Mouse (Mus musculus) intestine, embryonic 14.5 days (tissue): ENCODE data around the gene Amigo1. TPM values are rescaled to one million over a fixed set of nuclear protein-coding genes. Genes with fewer than 3 reads are reported as not detected.
A peak's percentile ranks its signal among the peaks of the same experiment; 100 is the strongest.

Source experiments
- ATAC-seq: fragments of 200-750 bp; cut with Nextera tagmentation; replicated peaks from 2 replicates; pipeline ENCODE4 v1.8.0; 2017; ENCODE audit warnings: low read depth, moderate number of reproducible peaks, moderate TSS enrichment, moderate library complexity; ENCODE audit not compliant: low FRiP score, low TSS enrichment
- DNase-seq: peaks from one replicate; pipeline ENCODE4 v3.0.0-alpha.2; 2018; ENCODE audit warnings: low spot score
- H3K27ac ChIP-seq: fragments of 300-500 bp; sonication (generic); 2 replicates; pipeline ENCODE4 v1.5.1; 2014; ENCODE audit warnings: low read depth, mild to moderate bottlenecking, control low read depth
- H3K27me3 ChIP-seq: fragments of 300-500 bp; sonication (generic); replicated peaks from 2 replicates; pipeline ENCODE4 v1.6.1; 2014; ENCODE audit warnings: low read length, control low read depth; ENCODE audit not compliant: control insufficient read depth, insufficient read depth
- H3K36me3 ChIP-seq: fragments of 300-500 bp; sonication (generic); 2 replicates; pipeline ENCODE4 v1.6.1; 2014; ENCODE audit warnings: low read length, control low read depth; ENCODE audit not compliant: control insufficient read depth, insufficient read depth
- H3K4me1 ChIP-seq: fragments of 300-500 bp; sonication (generic); replicated peaks from 2 replicates; pipeline ENCODE4 v1.6.1; 2014; ENCODE audit warnings: low read length, control low read depth, mixed read lengths; ENCODE audit not compliant: control insufficient read depth, insufficient read depth
- H3K4me2 ChIP-seq: fragments of 300-500 bp; sonication (generic); 2 replicates; pipeline ENCODE4 v1.6.1; 2014; ENCODE audit warnings: low read length
- H3K4me3 ChIP-seq: fragments of 300-500 bp; sonication (generic); 2 replicates; pipeline ENCODE4 v1.5.1; 2014; ENCODE audit warnings: low read depth, low read length, control low read depth, mixed read lengths
- H3K9ac ChIP-seq: fragments of 300-500 bp; sonication (generic); 2 replicates; pipeline ENCODE4 v1.6.1; 2014; ENCODE audit warnings: mild to moderate bottlenecking, low read length
- H3K9me3 ChIP-seq: fragments of 300-500 bp; sonication (generic); 2 replicates; pipeline ENCODE4 v1.6.1; 2016; ENCODE audit warnings: low read length, control low read depth; ENCODE audit not compliant: control insufficient read depth
- WGBS: fragments of 180-500 bp; shearing (Covaris S2); extraction: QIAGEN DNeasy Blood & Tissue Kit; methylation state at CpG from one replicate; pipeline ENCODE4 v1.1.7; 2014; 5-methylcytosine and 5-hydroxymethylcytosine counted together
- polyA plus RNA-seq: library from polyadenylated mRNA; unstranded; fragments of >200 nt; fragmentation: Nextera tagmentation; extraction: Ambion mirVana; gene quantifications from 2 replicates; pipeline ENCODE4 v1.2.1, GENCODE M21; 2014

Amigo1 gene
- polyA plus RNA-seq, 1 experiment from 2014 or later = 3.5 TPM

DNA sequence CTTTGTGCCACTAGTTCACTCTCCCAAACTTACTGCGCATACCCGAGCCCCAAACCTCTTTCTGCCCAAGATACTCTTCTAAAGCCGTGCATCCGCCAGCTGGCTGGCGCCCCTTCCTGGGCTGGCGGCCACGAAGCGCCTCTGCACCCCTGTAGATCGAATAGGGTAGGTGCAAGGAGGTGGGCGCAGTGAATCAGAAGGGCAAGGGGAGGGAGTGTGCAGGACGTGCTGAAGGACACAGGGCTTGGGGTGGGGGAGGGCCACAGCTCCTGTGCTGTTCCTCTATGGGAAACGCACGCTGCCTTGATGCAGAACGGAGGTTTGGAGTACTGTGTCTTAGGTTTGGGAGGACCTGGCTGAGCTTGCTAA lies 24.6 kb downstream of the Amigo1 start, which contains the start of gene Atxn7l2:
Gene Atxn7l2 (minus strand): TSS at position 164 of the 369 bp plus-strand sequence.
- WGBS = under 1% methylated on average over 14 of the region's 14 CpGs
- Histone ChIP-seq H3K27me3 (no peaks in the 10 kb centered on the region), H3K9me3 (no peaks in the 10 kb centered on the region), H3K4me1 (peaks cover 15% of the 10 kb centered on the region), H3K9ac (peak within 1 kb of the TSS; percentile 84), H3K4me3 (peak within 1 kb of the TSS; percentile 64), H3K27ac (peak within 1 kb of the TSS; percentile 87), H3K36me3 (peaks cover 19% of the 10 kb centered on the region), H3K4me2 (peak within 1 kb of the TSS; percentile 89)
- DNase-seq (no peak), ATAC-seq (peak; percentile 82)

DNA sequence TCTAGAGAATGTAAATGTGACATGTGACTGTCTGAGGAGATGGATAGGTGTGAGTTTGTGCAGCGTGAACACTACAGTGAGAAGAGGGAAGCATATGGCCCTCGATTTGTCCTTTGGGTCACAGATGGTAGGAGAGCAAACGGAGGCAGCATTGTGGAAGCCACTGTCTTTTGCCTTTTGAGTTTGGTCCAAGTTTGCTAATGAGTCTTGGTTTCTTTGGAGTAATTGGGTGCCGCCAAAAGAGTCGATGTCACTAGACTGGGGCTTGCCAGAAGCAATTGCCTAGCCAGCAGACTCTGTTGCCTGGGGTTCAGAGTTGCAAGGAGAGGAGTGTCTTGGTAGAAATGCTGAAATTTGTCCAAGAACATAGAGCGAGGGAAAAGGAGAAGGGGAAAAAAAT lies 25.7 kb downstream of the Amigo1 start:
- DNase-seq (no peak), ATAC-seq (no peak)
- WGBS = 88% methylated on average over 6 of the region's 6 CpGs
- no peak overlapping the region for H3K9ac ChIP-seq
- peaks cover 8% of the 10 kb centered on the region; the same call in 1 of the 2 replicates for H3K36me3 ChIP-seq
- H3K27me3 ChIP-seq = no peaks in the 10 kb centered on the region; the same call in 1 of the 2 replicates
- H3K27ac ChIP-seq = no peak overlapping the region
- H3K4me2 ChIP-seq = no peak overlapping the region
- H3K9me3 ChIP-seq = no peaks in the 10 kb centered on the region
- peaks cover 15% of the 10 kb centered on the region for H3K4me1 ChIP-seq
- no peak overlapping the region for H3K4me3 ChIP-seq

DNA sequence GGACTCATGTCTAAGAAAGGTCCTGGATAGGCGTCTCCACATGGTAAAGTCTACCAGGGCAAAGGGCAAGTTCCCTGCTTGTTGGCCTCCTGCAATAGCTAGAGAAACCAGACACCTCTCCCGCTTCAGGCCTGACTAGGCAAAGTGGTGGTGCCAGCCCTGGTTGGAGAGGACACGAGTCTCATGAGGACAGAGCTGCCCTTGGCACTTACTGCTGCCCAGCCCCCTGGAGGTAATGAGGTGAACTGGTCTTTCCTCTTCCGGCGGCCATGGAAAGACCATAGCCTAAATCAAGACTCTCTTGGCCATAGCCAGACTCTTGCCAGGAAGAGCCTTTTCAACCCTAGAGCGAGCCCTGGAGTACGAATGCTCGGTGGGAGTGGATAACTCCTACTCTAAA lies 26.3 kb downstream of the Amigo1 start:
- peaks cover 2% of the 10 kb centered on the region; the same call in 1 of the 2 replicates for H3K36me3 ChIP-seq
- H3K4me2 ChIP-seq = no peak overlapping the region
- 79% methylated on average over 8 of the region's 8 CpGs for WGBS
- peaks cover 15% of the 10 kb centered on the region for H3K4me1 ChIP-seq
- ATAC-seq = no peak
- no peak overlapping the region for H3K4me3 ChIP-seq
- H3K27ac ChIP-seq = no peak overlapping the region
- no peak overlapping the region for H3K9ac ChIP-seq
- DNase-seq = no peak
- no peaks in the 10 kb centered on the region; the same call in 1 of the 2 replicates for H3K27me3 ChIP-seq
- no peaks in the 10 kb centered on the region for H3K9me3 ChIP-seq

DNA sequence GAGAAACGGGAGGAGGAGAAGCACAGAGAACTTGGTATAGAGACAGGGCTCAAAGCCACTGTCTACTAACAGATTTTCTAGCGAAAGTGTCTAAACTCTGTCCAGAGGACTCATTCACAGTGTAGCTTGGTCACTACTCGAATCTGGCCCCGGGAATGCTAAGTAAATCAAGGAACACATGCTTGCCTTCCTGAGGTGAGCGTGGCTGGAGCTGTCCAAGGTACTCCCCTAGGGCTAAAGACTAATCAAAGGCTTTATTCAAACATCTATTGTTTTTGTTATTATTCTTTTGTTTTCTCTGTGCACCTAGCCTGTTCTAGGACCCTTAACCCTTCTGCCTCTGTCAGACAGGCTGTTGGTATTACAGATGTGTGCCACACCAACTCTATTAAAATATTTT lies 28.6 kb downstream of the Amigo1 start:
- no peaks in the 10 kb centered on the region; the same call in 1 of the 2 replicates for H3K27me3 ChIP-seq
- 11% methylated on average over 5 of the region's 5 CpGs for WGBS
- no peak overlapping the region for H3K4me2 ChIP-seq
- H3K4me1 ChIP-seq = no peaks in the 10 kb centered on the region
- no peak overlapping the region for H3K27ac ChIP-seq
- H3K9me3 ChIP-seq = no peaks in the 10 kb centered on the region
- H3K4me3 ChIP-seq = no peak overlapping the region
- ATAC-seq (no peak), DNase-seq (peak; percentile 74)
- no peak overlapping the region for H3K9ac ChIP-seq
- no peaks in the 10 kb centered on the region for H3K36me3 ChIP-seq

DNA sequence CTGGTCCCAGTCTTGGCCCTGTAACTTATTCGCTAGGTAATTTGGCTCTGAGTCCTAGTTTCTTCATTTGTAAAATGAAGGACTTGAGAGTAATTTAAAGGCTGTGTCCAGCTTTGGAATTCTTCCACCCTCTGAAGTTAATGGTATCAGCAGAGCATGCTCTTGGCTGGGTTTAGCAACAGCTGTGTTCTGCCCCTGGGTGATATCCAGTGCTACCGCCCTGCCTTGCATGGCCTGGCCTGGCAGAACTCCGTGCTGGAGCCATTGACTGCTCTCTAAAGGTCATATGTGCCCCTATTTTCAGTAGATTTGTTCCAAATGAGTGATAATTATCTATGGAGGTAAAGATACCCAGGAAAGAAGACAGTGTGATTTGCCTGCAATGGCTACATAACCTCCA lies 34.5 kb downstream of the Amigo1 start:
- H3K4me2 ChIP-seq = no peak overlapping the region
- no peaks in the 10 kb centered on the region for H3K9me3 ChIP-seq
- 79% methylated on average over 3 of the region's 3 CpGs for WGBS

DNA sequence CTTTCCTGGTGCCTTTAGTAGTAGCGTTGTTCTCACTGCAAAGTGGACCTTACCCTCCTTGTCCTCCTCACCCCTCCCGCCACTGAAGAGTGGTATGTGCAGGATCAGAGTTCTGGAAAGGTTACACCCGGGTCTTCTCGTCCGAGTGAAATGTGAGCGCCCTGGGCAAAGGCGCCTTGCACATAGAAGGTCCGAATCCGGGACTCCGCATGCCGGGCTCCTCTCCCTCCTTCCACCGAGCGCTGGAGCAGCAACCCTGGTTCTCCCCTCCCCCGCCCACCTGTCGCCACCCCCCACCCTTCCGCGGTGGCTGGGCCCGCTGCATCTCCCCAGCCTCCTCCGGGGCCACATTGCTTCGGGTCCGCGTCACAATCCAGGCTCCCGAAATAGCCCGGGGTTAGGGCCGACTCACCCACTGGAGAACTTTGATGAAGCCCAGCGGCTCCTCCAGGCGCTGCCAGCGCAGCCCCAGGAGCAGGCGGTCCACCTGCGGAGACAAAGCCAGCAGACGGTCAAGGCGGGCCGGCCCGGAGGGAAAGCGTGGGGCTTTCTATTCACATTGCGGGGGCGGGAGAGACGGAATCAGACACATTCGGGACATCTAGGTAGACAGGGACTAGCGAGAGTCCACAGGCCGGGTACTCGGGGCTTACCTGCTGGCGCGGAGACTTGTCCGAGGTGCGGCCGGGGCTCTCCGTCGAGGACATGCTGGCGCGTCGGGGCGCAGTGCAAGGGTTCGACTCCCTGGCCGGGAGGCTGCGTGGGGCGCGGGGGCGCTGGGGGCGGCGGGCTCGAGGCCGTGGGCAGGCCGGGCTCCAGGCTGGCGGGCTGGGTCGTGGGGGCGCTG lies 39.8 kb downstream of the Amigo1 start:
- H3K36me3 ChIP-seq = no peaks in the 10 kb centered on the region
- peaks cover 59% of the 10 kb centered on the region for H3K27me3 ChIP-seq
- H3K4me2 ChIP-seq = peak overlapping the region; percentile 71
- 2% methylated on average over 63 of the region's 67 CpGs for WGBS
- ATAC-seq (peak; percentile 47; the same call in 1 of the 2 replicates), DNase-seq (peak; percentile 74)
- 0 out of 2 replicates have a peak, but pooled peaks cover 4% of the 10 kb centered on the region for H3K4me1 ChIP-seq
- peak overlapping the region; percentile 37 for H3K9ac ChIP-seq
- peak overlapping the region; percentile 40 for H3K4me3 ChIP-seq
- no peak overlapping the region for H3K27ac ChIP-seq
- H3K9me3 ChIP-seq = no peaks in the 10 kb centered on the region

More for the DNA sequence above, 34.5 kb downstream of the Amigo1 start:
- ATAC-seq (no peak), DNase-seq (no peak)
- Histone ChIP-seq H3K27me3 (peaks cover 39% of the 10 kb centered on the region), H3K9ac (no peak overlapping the region), H3K4me3 (no peak overlapping the region), H3K27ac (no peak overlapping the region), H3K36me3 (no peaks in the 10 kb centered on the region), H3K4me1 (no peaks in the 10 kb centered on the region)

DNA sequence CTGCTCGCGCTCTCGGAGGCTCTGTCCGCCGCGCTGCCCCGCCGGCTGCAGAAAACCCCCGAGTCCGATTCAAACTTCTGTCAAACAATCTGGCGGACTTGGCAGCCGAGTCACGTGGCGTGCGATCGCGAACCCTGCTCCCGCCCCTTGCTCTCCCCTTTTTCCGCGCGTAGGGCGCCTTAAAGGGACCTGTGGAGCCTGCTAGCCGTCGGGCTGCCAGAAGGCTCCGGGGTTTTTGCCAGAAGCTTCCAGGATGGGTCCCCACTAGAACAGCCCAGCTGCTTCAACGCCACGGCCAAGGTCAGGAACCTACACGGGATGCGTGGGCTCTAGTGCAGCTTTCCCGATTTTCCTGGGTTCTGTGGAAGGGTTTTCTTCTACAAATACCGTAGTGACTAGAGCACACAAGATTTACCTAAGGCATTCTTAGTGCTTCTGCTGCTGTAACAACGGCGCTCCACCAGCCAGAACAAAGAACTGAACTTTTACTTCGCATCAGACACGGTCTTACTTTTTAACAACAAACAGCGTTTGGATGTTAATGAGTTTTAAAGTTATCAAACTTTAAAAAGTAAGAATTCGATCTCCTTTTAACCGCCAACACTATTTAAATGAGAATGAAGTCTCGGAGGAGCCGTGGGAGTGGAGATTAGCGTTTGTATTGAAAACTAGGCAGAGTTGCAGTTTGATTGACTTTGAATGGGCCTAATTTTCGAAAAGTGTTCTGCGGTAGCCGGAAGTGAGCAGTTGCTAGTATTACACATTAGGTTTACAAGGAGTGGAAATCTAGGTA lies 40.6 kb downstream of the Amigo1 start, which contains the start of gene Sypl2:
Gene Sypl2 (minus strand): TSS at position 91 of the 793 bp plus-strand sequence.
- H3K4me3 ChIP-seq = peak within 1 kb of the TSS; percentile 40
- no peaks in the 10 kb centered on the region for H3K9me3 ChIP-seq
- peak within 1 kb of the TSS; percentile 71 for H3K4me2 ChIP-seq
- H3K27ac ChIP-seq = no peak within 1 kb of the TSS
- DNase-seq (peak; percentile 78), ATAC-seq (peak; percentile 55; the same call in 1 of the 2 replicates)
- H3K36me3 ChIP-seq = no peaks in the 10 kb centered on the region
- peak within 1 kb of the TSS; percentile 37 for H3K9ac ChIP-seq
- WGBS = 6% methylated on average over 43 of the region's 44 CpGs
- H3K27me3 ChIP-seq = peaks cover 55% of the 10 kb centered on the region
- 0 out of 2 replicates have a peak, but pooled peaks cover 4% of the 10 kb centered on the region for H3K4me1 ChIP-seq

DNA sequence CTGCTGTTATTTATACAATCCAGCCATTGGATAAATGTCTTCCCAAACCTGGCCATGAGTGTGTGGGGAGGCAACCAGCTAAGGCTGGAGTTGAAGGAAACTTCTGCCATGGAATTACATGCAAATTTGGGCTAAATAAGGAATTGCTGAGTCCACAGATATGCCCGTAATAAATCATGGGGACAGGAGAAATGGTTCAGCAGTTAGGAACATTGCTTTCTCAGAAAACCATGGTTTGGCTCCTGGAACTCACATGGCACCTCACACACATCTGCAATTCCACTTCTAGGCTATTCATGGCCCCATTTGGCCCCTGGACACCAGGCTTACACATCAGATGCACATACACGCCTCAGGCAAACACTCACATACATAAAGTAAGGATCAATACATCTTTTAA lies 41.4 kb downstream of the Amigo1 start:
- no peak overlapping the region for H3K27ac ChIP-seq
- H3K9me3 ChIP-seq = no peaks in the 10 kb centered on the region
- 0 out of 2 replicates have a peak, but pooled peaks cover 4% of the 10 kb centered on the region for H3K4me1 ChIP-seq
- peaks cover 47% of the 10 kb centered on the region for H3K27me3 ChIP-seq
- no peaks in the 10 kb centered on the region for H3K36me3 ChIP-seq
- WGBS = 87% methylated on average over 2 of the region's 2 CpGs
- H3K4me2 ChIP-seq = no peak overlapping the region
- H3K4me3 ChIP-seq = 0 out of 2 replicates have a peak overlapping the region, but pooled peaks have one; percentile 40
- no peak overlapping the region for H3K9ac ChIP-seq
- DNase-seq (no peak), ATAC-seq (no peak)
